Mouse (Mus musculus): ENCODE measurements around the gene Gorasp1.

Gorasp1 gene

DNA sequence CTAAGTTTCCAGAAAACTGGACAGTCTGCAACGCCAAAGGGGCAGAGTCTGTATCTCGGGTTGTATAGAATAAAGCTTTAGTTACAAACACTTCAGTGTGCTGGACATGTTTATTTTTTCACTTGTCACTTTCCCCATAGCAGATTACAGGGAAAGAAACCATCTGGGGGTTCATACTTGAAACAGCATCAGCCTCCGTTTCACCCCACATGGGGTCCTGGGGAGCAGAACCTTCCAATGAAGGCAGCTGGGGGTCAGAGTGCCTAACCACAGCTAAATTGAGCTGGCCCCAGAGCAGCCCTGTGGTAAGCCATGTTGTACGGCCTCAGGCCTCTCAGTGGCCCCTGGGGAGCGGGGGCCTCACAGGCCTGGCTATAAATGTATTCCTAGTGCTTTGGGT lies 10.9 kb downstream of the Gorasp1 start:
- no peak for DNase-seq (ENCODE audit: low spot score)

DNA sequence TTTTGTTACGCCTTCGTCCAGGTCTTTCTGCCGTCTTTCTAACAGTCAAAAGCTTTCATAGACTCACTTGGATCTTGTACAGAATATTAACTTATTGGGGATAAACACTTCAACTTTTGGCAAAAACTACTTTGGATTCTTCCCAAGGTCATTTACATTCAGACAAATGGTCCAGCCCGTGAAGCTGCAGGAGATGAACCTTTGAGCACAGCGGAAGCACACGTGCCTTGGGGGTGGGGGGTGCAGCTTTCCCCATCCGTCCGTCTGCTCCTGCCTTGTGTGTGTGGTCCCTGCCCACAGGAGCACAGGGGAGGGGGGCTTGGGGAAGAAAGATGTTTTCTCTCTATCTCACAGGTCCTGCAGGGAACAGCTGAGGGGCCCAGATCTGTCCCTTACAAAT lies 11.6 kb downstream of the Gorasp1 start:
- no peak for DNase-seq (ENCODE audit: low spot score)

DNA sequence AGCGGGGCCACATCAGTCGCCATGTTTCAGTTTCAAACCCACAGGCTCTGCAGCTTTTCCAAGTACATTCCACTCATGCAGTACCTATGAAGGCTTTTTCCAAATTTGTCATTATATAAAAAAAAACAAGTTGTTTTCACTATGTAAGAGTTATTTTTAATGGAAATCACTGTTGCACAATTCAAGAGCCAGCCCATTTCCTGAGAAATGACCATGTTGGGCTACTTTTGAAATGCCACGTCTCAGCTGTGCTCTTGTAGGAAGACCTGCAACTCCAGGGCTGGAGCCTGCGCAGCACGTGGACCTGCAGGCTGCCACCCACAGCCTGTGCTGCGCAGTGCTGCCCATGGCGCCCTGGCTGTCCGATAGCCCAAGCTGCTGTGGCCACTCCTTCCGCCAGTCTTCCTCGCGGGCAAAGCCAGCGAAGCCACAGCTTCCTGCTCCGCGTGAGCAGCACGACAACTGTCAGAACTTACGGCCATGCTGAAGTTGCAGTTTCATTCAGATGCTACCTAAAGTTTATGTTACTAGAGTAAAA lies 12.2 kb downstream of the Gorasp1 start:
- no peak for DNase-seq (ENCODE audit: low spot score)

DNA sequence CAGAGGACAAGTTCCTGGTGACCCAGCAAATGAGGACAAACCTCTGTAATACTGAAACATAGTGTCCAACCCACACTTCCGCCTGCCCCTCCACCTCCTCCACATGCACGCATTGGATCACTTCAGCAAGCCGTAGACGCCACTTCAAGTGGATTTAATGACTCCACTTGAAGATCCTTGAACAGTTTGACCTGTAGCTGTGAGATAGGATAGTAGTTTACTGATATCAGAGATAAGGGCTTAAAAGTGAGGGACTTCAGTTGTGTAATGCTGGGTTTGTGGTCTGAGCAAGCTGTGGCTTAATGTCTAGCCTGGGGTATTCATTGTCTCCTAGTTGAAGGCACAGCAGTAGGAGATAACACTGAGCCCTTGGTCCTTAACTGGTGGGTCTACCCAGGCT lies 13.9 kb downstream of the Gorasp1 start:
- no peak for DNase-seq (ENCODE audit: low spot score)

DNA sequence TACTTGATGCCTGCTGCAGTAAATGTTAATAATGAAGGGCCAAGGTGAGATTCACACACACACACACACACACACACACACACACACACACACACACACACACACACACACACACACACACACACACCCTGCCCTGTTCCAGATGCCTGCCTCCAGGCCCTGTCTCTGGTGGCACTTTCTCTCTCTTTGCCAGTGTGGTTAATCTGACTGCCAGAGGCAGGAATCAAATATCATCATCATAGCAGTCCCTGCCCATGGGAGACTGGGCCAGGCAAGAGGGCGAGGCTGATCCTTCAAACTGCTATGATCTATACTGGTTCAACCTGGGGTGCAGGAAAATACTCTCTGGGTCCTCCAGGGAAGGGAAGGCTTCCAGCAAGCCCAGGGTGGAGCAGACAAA lies 17.5 kb downstream of the Gorasp1 start:
- no peak for DNase-seq (ENCODE audit: low spot score)

DNA sequence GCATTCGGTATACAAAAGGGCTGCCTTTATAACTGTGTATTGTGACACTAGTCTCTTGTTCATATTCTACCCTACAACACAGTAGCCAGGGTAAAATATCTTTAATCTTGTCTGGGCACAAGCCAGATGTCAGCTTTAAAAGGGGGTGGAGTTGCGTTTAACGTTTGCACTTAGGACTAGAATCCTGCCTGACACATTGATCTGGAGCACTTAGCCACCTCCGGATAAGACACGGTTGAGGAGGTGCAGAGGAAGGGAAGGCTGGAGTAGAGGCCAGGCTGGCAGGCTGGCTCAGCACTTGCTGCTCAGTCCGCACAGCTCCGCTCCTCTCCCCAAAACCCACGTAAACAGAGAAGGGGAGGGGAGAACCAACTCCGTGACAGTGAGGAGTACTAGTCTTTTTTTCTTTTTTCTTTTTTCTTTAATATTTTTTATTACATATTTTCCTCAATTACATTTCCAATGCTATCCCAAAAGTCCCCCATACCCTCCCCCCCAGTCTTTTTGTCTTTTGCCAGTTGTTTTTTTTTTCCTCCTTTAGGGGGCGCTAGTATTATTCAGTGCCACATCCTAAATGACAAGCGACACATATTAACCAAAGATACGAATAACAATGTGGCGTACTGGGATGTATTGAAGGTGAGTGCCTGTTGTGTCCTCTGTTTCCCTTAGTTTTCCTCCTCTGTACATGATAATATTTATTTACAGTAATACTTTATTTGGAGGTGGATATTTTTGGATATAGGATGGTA lies 24.1 kb downstream of the Gorasp1 start:
- DNase-seq (ENCODE audit: low spot score) = no peak

DNA sequence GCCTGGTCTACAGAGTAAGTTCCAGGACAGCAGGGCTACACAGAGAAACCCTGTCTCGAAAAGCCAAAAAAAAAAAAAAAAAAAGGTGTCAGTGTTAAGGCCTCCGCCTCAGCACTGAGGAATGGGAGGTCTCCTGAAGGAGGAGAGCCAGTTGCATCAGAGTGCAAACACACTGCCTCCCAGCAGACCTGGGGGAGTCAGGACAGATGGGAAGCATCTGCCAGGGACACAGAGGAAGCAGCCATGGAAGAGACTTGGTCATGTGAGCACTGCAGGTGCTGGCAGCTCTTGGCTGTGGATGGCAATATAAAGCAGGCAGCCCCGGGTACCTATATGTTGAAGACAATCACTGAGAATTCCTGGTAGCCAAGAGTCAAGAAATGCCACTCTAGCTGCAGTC lies 27.4 kb downstream of the Gorasp1 start:
- DNase-seq (ENCODE audit: low spot score) = no peak

DNA sequence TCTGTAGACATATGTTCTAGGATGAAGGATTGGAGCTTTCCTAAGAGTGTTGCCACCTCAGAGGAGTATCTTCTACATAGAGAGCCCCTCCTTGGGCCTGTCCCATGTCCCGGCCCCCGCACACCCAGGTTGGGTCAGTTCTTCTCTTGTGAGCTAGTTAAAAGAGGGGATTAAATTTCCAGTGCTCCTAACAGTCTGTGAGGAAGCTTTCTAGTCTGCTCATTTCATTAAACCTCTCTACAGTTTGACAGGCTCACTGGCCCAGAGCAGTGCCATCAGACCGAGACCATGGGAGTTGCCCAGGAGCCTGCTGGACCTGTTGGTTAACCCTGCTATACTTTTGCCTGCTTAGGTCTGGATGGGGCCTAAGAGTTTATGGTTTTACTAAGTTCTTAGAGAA lies 28.7 kb downstream of the Gorasp1 start:
- no peak for DNase-seq (ENCODE audit: low spot score)

DNA sequence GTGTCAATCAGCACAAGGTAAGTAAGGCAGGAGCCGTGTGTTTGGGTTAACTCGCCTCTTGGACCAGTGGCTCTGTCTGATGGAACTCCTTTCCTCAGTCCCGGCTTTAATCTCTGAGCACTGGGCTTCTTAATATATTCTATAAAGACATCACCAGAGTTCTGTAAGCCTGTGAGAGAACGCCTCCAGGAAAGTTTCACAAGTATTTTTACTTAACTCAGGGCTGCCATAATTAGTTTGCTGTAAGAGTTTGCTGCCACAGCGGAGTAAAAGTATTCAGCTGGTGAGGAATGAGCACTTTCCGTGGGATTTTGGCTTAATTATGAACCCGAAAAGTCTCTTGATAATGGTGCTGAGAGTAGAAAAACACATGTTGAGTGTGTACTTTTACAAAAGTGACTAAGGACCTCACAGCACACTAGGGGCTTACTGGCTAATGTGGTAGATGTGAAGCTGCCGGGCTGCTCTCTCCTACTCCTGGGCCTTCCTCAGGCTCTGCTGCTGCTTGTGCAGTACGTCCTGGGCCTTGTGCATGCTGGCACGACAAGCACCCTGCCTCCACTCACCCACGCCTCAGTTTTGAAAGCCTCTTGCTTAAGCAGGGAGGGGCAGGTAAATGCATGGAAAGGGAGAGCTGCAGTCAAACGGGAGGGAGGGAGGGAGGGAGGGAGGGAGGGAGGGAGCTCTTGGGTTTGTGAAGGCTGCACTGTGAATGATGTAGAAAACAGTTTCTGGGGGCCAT lies 34.8 kb downstream of the Gorasp1 start:
- no peak for DNase-seq (ENCODE audit: low spot score)

DNA sequence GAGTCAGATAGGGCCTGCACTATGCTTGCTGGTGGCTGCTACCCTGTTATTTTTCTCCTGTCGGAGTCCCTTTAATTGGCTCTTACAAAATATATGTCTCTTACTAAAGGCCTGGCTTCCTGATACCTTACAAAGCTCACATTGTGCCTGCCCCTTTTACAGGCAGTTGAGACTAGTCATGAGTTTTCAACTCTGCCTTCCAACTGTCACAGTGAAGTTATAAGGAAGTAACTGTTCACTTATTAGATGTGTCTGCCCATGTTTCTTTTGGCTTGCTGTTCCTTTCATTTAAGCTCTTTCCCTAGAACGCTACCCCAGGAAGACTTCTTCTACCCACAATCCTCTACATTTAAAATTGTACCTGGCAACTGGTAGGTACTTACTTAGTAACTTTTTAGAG lies 37.9 kb downstream of the Gorasp1 start:
- no peak for DNase-seq (ENCODE audit: low spot score)

DNA sequence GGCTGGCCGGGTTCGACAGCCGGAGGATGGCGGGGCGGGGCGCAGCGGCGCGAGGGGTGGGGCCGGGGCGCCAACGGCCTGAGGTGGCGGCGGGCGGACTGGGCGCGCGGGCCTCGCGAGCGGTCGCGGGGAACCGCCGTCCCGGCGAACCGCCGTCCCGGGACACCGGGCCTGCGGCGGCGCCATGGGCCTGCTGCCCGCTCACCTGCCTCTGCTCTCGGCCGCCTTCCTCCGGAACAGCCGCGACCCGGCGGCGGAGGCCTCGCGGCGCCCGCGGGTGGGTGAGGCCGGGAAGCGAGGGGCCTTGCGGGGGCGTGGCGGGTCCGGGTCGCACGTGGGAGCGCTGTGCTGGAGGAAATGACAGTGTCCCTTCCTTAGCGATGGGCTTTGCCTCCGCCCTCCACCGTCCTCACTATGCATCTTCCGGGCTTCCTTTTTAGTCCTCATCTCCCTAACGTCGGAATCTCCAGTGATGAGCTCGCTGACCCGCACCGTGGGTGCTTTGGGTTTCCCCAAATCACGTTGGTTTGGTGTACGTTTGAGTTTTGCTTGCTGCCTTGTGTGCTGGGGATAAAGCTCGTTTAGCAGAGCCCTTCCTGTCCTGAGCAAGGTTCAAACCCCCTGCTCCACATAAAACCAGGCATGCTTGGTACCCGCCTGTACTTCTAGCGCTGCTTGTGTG lies 42.2 kb downstream of the Gorasp1 start:
- peak; percentile 12 for DNase-seq (ENCODE audit: low spot score)

DNA sequence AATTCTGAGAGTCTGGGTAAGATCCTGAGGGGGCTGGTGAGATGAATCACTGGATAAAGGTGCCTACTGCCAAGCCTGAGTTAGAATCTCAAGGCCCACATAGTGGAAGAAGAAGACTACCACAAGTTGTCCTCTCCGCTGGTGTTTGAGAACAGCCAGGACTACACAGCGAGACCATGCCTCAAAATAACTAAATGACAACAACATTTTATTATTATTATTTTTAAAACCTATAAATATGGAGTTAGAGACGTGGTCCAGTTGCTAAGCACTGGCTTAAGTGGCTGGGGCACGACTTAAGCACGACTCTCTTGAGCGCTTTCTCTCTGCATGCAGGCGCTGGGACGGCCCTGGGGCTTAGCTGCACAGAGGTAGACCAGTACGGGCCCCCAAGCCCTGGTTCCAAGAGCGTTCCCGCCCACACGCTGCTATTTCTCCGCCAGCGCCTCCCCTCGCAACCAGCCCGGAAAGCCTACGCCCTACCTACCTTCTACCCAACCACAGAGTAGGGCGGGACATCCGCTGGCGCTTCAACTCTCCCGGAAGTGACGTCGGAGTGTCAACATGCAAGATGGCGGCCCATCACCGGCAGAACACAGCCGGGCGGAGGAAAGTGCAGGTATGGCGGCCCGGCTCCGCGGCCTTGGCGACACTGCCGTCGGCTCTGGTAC lies 42.9 kb downstream of the Gorasp1 start, which contains the start of gene Wdr48:
TSS of gene Wdr48 (plus strand) at position 540 of the 671 bp plus-strand sequence.
- peak; percentile 95 for DNase-seq (ENCODE audit: low spot score)

DNA sequence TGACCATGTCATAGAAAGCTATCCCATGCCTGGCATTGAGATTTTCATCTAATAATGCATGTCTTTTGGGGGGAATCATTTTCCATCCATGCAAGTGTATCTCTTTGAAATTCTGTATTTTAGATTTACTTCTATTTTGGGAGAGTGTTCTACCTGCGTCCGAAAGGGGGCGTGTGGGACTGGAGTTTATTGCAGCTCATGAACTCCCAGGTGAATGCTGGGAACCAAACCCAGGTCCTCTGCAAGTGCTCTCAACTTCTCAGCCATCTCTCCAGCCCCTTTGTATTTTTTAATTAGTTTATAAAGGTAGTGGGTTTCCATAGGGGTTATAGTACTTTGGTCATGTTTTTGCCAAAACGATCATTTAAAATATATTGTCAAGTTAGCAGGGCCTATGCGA lies 43.5 kb downstream of the Gorasp1 start:
- DNase-seq (ENCODE audit: low spot score) = no peak

DNA sequence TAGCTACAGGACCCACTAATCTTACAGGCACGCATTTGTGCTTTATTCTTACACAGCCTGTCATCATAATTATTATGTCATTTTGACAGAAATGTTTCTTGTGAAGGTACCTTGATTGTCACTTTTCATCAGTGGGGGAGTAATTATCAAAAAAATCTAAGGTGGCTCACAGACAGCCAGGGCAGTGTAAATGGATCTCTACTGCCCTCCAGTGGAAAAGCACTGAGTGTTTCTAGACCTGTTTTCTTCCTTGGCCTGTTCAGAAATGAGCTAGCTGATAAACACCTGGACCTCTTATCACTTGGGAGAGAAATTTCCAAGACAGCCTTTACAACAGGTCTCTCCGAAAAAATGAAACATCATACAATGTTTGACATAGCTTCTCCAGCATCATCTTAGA lies 46.7 kb downstream of the Gorasp1 start:
- DNase-seq (ENCODE audit: low spot score) = no peak

DNA sequence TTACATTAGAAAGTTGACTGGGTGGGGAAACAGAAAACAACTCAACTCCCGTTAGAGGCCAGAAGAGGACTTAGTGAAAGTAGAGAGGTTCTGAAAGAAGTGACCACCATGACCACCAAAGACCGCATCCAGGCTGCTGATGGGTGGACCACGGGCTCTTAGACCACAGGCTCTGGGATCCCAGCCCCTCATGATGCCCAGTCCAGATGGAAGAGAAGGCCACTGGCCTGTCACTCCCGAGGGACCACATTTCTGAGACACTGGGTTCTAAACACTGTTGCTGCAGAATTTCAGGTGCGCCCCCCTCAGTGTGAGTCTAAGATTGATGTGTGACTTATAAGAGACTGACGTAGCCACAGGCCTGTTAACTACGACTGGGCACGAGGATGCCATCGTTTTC lies 47.9 kb downstream of the Gorasp1 start:
- DNase-seq (ENCODE audit: low spot score) = no peak

DNA sequence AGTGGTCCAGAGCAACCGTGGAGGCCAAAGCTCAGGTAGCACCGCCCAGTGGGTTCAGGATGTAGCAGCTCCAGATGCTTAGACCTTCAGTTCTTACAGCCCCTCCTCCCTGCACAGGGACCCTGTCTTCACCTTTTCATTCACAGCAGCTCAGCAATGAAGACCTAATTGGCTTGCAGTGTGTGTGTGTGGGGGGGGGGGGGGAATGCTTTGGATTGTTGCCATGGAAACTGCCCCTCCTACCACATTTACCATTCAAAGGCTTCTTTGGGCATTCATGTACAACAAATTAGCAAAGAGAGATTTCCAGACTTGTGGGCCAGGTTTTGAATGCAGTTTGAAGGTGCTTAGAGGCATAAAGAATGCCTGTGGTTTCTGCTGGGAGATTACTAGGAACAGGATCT lies 48.5 kb downstream of the Gorasp1 start:
- DNase-seq (ENCODE audit: low spot score) = no peak

DNA sequence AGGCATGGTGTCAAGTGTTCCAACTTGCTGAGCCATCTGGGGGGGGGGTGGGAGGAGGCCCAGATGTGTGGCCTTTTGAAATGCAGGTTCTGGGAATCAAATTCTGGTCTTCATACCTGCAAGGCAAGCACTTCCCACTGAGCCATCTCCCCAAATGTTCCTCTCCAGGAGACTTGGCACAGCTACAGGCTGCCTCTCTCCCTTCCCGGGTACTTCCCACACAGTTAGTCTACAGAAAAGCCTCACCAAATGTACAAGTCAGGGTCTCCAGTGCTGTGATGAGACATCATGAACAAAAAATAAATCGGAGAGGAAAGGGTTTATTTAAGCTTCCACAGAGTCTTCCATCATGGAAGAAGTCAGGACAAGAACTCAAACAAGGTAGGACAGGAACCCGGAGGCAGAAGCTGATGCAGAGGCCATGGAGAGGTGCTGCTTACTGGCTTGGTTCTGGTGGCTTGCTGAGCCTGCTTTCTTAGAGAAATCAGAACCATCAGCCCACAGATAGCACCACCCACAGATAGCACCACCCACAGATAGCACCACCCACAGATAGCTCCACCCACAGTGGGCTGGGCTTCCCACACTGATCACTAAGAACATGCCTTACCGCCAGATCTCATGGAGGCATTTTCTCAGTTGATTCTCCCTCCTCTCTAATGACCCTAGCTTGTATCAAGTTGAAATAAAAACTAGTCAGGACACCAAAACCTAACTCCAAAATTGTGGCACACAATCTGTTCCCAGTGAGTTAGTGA lies 50.0 kb downstream of the Gorasp1 start:
- DNase-seq (ENCODE audit: low spot score) = no peak
